Mouse (Mus musculus) thymus, postnatal 4 days (tissue): ENCODE measurements at regions not wholly inside any gene's neighbourhood (a gene's known extent, or its start where the extent isn't known, plus 50 kb on each side); places are given as distances from the start of the nearest gene placed in this dataset.

ENCODE experiments used
- DNase-seq: peaks from one replicate; pipeline ENCODE4 v3.0.0; 2021

GRCm38 (mm10) chr6:34246512-34246911, 69.6 kb upstream of the Slc35b4 start:
- no peak for DNase-seq

- no peak for DNase-seq
Observed at GRCm38 (mm10) chr6:34243001-34243400, 66.1 kb upstream of the Slc35b4 start.

GRCm38 (mm10) chr6:34242486-34242885, 65.6 kb upstream of the Slc35b4 start:
- DNase-seq, result peak; percentile 52

- no peak for DNase-seq
Observed at GRCm38 (mm10) chr6:34235132-34235531, 58.2 kb upstream of the Slc35b4 start.

- no peak for DNase-seq
Observed at GRCm38 (mm10) chr6:34234443-34235020, 57.6 kb upstream of the Slc35b4 start.

GRCm38 (mm10) chr6:34230768-34231381, 54.0 kb upstream of the Slc35b4 start:
- peak; percentile 77 for DNase-seq

- DNase-seq, result no peak
Observed at GRCm38 (mm10) chr6:34227131-34227530, 50.2 kb upstream of the Slc35b4 start.
